Mouse (Mus musculus) right cerebral cortex, adult 18-20 months (tissue): ENCODE results near the gene Mtmr10.

Experiments
- DNase-seq: peaks from one replicate; pipeline ENCODE4 v3.0.0; 2022; ENCODE audit warnings: mixed read lengths

Gene Mtmr10

DNA sequence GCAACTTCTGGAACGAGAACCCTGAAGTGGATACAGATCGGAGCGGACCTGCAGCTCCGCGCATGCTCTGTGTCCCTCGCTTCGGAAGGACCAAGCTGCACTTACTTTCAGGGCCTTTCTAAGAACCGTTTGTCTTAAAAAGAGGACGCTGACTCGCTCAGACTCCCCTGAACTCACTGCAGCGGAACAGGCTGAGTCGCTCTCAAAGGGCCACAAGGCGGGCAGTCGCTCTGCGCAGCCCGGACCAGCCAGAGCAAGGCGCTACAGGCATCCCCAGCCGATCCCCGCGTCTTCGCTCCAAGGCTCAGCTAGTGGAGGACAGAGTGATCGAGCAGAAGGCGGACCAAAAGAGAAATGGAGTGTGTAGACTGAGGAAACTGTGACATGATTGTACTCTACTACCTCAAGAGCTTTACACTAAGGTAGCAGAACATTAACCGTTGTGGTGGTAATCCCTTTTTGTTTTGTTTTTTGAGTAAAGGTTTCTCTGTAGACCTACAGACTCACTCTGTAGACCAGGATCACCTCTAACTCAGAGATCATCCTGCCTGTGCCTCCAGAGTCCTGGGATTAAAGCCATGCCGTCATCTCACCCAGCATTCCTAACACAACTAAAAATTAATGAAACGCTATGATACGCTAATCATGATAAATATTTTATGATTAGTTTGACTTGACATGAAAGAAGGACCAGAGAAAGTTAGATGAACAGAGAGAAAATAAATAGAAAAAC is 86.5 kb downstream of the Mtmr10 start, which contains the start of gene Fan1:
Gene Fan1 (minus strand): TSS at position 266 of the 733 bp plus-strand sequence.
- peak; percentile 87 for DNase-seq
